Mouse (Mus musculus) lung, adult 2 months (tissue): Measurements from ENCODE around the gene Grap. TPM values are rescaled to one million over a fixed set of nuclear protein-coding genes. Genes with fewer than 3 reads are reported as not detected.

Source experiments
- DNase-seq: peaks from one replicate; pipeline ENCODE4 v3.0.0; 2022
- H3K4me1 ChIP-seq: fragments of 200-500 bp; 2 replicates; pipeline ENCODE4 v1.6.1; 2011; ENCODE audit warnings: low read length; ENCODE audit not compliant: control insufficient read depth, insufficient read depth
- H3K4me3 ChIP-seq: fragments of 200-500 bp; replicated peaks from 2 replicates; pipeline ENCODE3; 2011; ENCODE audit warnings: low read depth, mild to moderate bottlenecking, control low read depth, low read length; ENCODE audit errors: extremely low read depth
- CTCF ChIP-seq: fragments of 200-500 bp; IDR thresholded peaks from 2 replicates; pipeline ENCODE4 v1.5.1; 2011; ENCODE audit warnings: mild to moderate bottlenecking, low read length, control low read depth; ENCODE audit not compliant: insufficient read depth
- POLR2A ChIP-seq: fragments of 200-500 bp; IDR thresholded peaks from 2 replicates; pipeline ENCODE4 v1.6.1; 2011; ENCODE audit warnings: low read depth, mild to moderate bottlenecking, control low read depth, low read length, borderline replicate concordance; ENCODE audit errors: extremely low read depth
- WGBS: fragments of 180-500 bp; shearing (Covaris S2); methylation state at CpG from one replicate; pipeline ENCODE4 v1.1.7; 2018; 5-methylcytosine and 5-hydroxymethylcytosine counted together
- polyA plus RNA-seq: library from polyadenylated mRNA; depleted of rRNA; stranded (reverse); fragments of >200 nt; gene quantifications from 2 replicates; pipeline ENCODE4 v1.2.3, GENCODE M21; 2012

Grap gene
- polyA plus RNA-seq, 1 experiment = 77.0 TPM

DNA sequence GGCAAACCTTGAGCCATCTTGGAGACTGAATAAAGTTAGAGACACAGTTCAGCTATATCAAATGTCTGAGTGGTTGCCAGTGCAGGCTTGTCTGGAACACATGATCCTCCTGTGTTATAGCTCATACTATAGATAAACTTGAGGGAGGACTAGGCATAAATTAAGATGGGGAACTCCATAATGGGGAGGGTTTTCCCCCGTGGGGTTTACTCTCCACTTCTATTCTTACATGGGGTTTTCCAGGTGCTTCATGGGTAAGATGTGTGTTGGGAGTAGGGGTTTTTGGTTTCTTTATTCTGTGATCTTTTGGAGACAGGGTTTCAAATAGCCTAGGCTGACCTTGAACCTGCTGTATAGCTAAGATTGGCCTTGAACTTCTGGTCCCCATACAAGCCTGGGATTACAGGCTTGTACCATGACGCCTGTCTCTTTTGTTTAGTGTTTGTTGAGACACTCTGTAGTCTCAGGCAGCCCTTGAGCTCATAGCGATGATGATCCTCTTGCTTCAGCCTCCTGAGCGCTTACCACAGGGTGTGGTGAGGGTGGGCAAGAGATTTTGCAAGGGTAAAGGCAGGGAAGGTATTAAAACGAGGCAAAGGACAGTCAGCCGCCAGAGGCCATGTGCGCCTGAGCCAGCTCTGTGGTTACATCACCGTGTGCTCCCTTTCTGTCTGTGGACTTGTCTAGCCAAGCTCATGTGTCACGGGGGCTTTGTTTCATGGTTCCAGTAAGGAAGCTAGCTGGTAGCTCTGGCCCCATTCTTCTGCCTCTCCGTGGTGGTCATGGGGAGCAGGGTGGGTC lies 5.8 kb upstream of the Grap start:
- no peak overlapping the region for H3K4me3 ChIP-seq
- peaks cover 18% of the 10 kb centered on the region for H3K4me1 ChIP-seq
- TF ChIP-seq CTCF (no peak), POLR2A (no peak)
- 66% methylated on average over 10 of the region's 10 CpGs for WGBS
- DNase-seq = no peak

DNA sequence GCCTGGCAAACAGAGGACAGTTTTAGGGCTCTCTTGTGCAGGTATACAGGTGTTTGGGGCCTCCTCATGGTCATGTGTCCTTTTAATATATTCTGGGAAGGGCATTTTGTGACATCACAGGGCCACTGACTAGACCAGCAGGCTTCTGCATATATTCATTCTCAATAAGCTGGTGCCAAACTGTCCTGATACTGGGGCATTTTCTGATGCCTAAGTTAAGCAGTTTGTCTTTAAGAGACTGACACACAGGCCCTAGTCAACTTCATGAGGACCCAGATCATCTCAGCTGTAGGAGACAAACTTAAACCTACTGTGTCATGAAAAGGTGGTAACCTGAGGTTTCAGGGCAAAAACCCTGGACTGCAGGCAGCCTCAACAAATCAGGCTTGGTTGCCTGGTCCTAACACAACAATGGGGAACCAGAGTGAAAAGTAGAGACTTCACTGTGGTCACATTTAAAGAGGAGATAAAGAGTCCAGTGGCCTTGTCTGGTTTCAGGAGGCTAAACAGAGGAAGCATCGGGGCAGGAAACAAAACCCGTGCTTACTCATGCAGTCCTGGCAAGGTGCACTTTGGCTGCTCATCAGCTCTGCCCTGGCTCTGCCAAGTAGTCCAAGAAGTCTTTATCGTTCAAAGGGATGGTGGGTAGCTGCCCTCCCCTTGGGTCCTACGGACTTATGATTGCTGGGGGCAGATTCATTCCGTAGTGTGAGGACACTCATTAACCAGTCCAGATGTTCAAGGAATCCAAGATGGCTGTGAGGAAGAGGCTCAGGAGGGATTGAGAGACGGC lies 4.9 kb upstream of the Grap start:
- Histone ChIP-seq H3K4me1 (peaks cover 16% of the 10 kb centered on the region), H3K4me3 (no peak overlapping the region)
- TF ChIP-seq CTCF = no peak
- no peak for DNase-seq
- 40% methylated on average over 6 of the region's 6 CpGs for WGBS

DNA sequence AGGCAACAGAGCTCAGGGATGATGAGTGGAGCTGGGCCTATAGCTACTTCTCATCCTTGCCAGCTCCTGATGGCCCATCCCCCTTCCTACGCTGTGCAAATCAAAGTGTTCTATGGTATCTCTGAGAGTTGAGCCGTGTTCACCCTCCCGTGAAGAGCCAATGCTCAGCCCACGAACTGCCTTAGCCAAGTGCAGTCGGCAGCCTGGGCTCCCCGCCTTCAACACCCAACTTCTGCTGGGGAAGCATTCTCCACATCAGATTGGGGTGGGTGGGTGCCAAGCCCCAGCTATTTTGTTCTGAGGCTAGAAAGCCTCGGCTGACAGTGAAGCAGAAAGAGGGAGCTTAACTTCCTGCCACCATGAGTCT lies 4.3 kb upstream of the Grap start:
- Histone ChIP-seq H3K4me1 (peaks cover 15% of the 10 kb centered on the region), H3K4me3 (no peak overlapping the region)
- WGBS = 81% methylated on average over 7 of the region's 7 CpGs
- no peak for DNase-seq
- TF ChIP-seq CTCF (no peak), POLR2A (no peak)

DNA sequence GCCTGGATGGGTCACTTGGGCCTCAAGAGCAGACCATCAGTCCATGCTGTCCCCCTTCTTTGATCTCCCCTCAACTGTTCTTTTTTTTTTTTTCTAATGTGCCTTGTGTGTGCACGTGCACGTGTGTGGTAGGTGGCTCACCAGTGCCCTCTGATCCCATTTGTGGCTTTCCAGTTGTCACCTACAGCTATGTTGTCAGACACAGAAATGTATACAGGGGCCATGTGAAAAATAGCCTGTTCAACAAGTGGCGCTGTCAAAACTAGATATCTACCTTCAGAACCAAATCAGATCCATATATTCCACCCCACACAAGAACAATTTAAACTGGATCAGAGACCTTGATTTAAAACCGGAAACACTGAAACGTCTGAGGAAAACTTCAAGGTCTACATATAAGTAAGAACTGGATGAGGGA lies 3.9 kb upstream of the Grap start:
- H3K4me3 ChIP-seq = no peak overlapping the region
- no peak for DNase-seq
- 94% methylated on average over 5 of the region's 5 CpGs for WGBS
- peaks cover 15% of the 10 kb centered on the region for H3K4me1 ChIP-seq
- TF ChIP-seq CTCF = no peak
- TF ChIP-seq POLR2A = no peak

DNA sequence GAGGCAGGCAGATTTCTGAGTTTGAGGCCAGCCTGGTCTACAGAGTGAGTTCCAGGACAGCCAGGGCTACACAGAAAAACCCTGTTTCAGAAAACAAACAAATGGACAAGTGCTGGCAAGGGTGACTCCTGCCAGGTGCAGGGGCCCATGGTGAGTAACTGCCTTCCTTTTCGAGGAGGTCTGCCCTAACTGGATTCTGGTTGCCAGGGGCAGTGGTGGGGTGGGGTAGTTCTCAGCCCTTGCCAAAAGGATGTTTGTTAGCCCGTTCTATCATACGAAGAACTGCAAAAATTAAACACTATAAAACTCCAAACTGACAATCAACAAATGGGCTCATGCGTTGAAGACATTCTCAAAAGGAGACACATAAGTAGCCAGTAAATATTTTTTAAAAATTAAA lies 3.4 kb upstream of the Grap start:
- no peak for DNase-seq
- H3K4me3 ChIP-seq = no peak overlapping the region
- 64% methylated on average over 4 of the region's 4 CpGs for WGBS
- peaks cover 12% of the 10 kb centered on the region for H3K4me1 ChIP-seq
- no peak for TF ChIP-seq POLR2A

DNA sequence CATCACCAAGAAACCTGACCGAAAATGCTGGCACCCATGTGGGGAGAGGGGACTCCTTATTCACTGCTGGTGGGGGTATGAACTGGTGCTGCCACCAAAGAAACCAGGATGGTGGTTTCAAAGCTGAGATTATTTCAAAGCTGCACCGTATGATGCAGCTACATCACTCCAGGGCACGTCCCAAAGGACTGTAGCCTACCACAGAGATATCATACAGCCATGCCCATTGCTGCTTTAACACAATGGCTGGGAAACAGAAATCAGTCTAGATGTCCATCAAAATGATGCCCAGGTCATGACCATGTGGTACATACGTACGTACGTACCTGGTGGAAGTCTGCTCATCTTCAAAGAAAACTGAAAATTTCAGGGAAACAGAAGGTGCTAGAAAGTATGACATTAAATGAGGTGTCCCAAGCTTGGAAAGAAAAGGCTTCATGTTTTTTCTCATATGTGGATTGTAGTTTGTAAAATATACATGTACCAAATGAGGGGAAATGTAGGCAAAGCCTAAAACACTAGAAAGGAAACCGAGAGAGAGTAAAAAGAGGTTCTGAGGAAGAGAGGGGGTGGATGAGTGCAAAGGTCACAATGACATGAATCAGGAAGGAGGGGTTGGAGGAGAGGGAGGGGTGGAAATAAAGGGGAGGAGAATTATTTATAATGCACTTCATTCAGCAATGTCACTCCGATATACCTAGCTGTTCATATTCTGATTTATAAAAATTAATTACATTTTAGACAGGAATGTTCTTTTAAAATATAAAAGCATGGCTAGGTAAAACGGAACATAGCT lies 2.4 kb upstream of the Grap start:
- 79% methylated on average over 9 of the region's 9 CpGs for WGBS
- Histone ChIP-seq H3K4me1 (peaks cover 7% of the 10 kb centered on the region; the same call in 1 of the 2 replicates), H3K4me3 (no peak overlapping the region)
- no peak for DNase-seq
- TF ChIP-seq CTCF = no peak
- no peak for TF ChIP-seq POLR2A

DNA sequence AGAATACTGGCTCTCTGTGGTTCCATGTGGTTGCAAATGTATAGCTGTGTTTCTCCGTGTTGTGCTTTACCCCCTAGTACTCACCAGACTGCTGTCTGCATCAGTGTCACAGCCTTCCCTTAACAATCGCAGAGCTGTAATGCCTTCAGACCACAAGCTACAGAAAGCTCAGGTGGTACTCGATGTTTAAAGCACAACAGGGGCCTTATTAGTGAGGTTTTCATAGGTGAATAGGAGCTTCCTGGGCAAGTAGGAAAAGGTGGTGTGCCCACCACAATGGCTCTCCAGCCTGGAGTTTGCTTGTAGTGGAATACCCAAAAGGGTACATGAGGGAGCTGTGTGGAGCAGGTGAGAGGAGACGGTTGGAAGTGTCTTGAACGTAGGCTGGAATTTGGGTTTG lies 849 bp upstream of the Grap start:
- WGBS = 93% methylated on average over 5 of the region's 5 CpGs
- TF ChIP-seq POLR2A (no peak), CTCF (no peak)
- DNase-seq = no peak
- Histone ChIP-seq H3K4me1 (peaks cover 7% of the 10 kb centered on the region; the same call in 1 of the 2 replicates), H3K4me3 (no peak overlapping the region)

DNA sequence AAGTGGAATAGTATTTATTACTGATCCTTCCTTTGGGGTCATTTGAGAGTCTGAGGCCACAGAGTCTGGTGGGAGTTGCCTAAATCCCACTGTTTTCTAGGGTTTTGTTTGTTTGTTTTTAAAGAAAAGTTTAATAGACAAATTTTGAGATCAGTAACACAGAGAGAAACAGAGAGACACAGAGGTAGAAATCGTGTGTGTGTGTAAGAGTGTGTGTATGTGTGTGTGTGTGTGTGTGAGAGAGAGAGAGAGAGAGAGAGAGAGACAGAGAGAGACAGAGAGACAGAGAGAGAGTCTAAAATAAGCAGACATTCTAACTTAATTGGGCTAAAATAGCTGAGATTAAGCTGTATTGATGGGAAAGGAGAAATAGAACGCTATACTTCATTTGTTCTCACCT lies 503 bp downstream of the Grap start:
- 40% methylated on average over 2 of the region's 2 CpGs for WGBS
- TF ChIP-seq CTCF = no peak
- TF ChIP-seq POLR2A = no peak
- no peak for DNase-seq
- Histone ChIP-seq H3K4me1 (peaks cover 11% of the 10 kb centered on the region), H3K4me3 (peak overlapping the region; percentile 100)

DNA sequence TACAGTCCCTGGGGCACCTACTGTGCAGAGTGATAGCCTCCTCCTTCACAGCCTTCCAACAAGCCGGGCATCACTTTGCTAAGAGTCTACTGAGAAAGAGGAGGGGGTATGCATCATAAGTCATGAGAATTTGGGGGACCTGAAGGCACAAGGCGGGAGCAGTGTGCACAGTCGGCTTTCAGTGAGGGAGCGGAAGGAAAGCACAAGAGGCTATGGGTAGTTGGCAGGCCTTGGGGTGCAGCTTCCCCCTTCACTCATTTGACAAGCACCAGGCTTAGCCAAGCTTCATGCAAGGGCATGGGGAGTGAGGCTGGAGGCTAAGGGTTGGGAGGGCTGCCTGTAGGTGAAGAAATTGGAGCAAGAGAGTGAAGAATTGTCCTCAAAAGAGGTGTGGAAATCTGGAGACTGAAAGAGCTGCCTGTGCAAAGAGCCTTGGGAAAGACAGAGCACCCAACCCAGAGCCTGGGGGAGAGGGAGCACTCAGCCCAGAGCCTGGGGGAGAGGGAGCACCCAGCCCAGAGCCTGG lies 1.8 kb downstream of the Grap start:
- TF ChIP-seq POLR2A (no peak), CTCF (no peak)
- WGBS = 43% methylated on average over 4 of the region's 4 CpGs
- Histone ChIP-seq H3K4me3 (peak overlapping the region; percentile 66), H3K4me1 (peaks cover 18% of the 10 kb centered on the region)
- no peak for DNase-seq
